Mouse (Mus musculus) embryo, embryonic 10 days (tissue): ENCODE results near the gene Gm5089.

Experiments
- DNase-seq: peaks from one replicate; pipeline ENCODE4 v3.0.0-alpha.2; 2015; ENCODE audit warnings: low spot score

The Gm5089 gene

DNA sequence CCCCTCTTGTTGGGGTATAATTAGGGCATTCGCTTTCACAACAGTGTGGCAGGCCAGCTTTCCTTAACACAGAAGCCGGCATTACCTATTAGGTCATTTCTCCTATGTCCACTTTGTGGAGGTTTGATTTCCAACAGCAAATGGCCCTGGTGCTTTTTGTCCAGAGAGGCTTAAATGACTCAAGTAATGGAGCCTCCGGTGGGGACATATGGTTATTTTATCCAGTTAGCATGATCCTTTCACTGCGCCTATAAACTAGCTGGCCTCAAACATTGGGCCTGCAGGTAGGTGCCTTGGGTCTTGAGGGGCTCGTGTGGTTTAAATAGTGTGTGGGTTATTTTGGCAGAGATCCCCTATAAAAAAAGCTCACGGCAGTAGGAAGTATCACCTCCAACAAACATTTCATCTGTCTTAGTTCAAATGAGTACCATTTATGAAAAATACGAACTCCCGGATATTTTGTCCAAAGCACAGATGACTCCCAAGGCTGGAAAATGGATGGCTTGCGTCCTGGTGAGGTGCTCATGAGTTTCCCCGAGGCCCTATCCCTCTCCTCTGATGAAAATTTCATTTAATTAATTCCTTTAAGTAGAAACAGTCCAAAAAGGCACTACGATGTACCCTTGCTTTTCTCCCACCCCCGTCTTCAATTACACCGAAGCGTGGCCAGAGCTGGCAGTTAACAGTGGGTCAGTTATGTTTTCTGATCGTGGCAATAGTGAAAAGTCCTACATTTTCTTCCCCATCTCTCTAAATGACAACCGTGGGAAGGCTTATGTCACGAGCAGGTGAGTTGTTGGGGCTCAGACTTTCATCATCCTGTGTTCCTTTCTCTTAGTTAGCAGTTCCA lies 64.4 kb downstream of the Gm5089 start:
- DNase-seq: no peak

DNA sequence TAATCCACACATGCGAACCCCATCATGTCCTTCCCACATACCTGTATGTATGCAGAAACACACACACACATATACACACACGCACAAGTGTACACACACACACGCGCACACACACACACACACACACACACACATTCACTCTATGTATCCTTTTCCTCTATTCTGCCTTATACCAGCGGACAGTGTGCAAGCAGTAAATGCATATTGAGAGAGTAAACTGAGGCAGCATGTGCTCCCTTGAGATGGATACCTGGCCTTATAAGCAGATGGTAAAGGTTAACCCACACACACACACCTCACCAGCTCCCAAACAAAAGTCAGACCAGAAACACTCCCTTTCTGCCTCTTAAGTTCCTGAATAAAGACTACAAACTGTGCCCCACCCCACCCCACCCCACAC lies 65.2 kb downstream of the Gm5089 start:
- no peak for DNase-seq

DNA sequence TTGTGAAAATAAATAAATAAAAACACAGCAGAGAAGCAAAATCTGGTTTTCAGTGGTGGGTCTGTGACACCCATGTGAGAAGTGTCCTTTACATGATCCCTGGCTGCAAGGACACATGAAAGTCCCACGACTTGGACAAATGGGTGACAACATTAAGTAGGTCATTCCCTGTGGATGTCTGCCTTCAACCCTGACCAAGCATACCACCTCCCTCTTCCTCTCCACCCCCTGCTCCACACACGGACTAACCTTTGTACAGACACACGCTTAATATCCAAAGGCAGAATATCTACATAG lies 65.7 kb downstream of the Gm5089 start:
- DNase-seq: no peak
